Mouse (Mus musculus) frontal cortex, adult (tissue): ENCODE results near the gene Piezo1.

Source experiments
- ATAC-seq: cut with Nextera tagmentation; 2 replicates; pipeline ENCODE4 v1.9.2; 2017; ENCODE audit warnings: mild to moderate bottlenecking, moderate library complexity, mixed read lengths; ENCODE audit not compliant: low TSS enrichment

The Piezo1 gene

GRCm38 (mm10) chr8:122457171-122457570 is 94.0 kb downstream of the Piezo1 start:
- no peak for ATAC-seq

- ATAC-seq: no peak
These were observed 96.7 kb downstream of the Piezo1 start for GRCm38 (mm10) chr8:122454409-122454808.

- no peak for ATAC-seq
These were observed 99.0 kb downstream of the Piezo1 start for GRCm38 (mm10) chr8:122452154-122452553.

GRCm38 (mm10) chr8:122451161-122451703 is 99.9 kb downstream of the Piezo1 start:
- peak; percentile 66; the same call in 1 of the 2 replicates for ATAC-seq

- ATAC-seq: no peak
These were observed 105.9 kb downstream of the Piezo1 start for GRCm38 (mm10) chr8:122445203-122445602.

- peak; percentile 25 for ATAC-seq
These were observed 106.9 kb downstream of the Piezo1 start for GRCm38 (mm10) chr8:122444058-122444748.

GRCm38 (mm10) chr8:122443262-122444006 is 107.7 kb downstream of the Piezo1 start, which contains the start of gene Mvd:
Mvd (minus strand) TSS chr8:122443422.
- ATAC-seq: peak; percentile 94

- ATAC-seq: peak; percentile 3; the same call in 1 of the 2 replicates
These were observed 108.3 kb downstream of the Piezo1 start for GRCm38 (mm10) chr8:122442781-122443180.

GRCm38 (mm10) chr8:122442356-122442755 is 108.8 kb downstream of the Piezo1 start:
- ATAC-seq: no peak

GRCm38 (mm10) chr8:122441326-122441725 is 109.8 kb downstream of the Piezo1 start:
- no peak for ATAC-seq

GRCm38 (mm10) chr8:122439336-122439735 is 111.8 kb downstream of the Piezo1 start:
- no peak for ATAC-seq

- no peak for ATAC-seq
These were observed 113.3 kb downstream of the Piezo1 start for GRCm38 (mm10) chr8:122437708-122438331.

- no peak for ATAC-seq
These were observed 114.5 kb downstream of the Piezo1 start for GRCm38 (mm10) chr8:122436586-122437125.

GRCm38 (mm10) chr8:122436146-122436545 is 115.0 kb downstream of the Piezo1 start:
- no peak for ATAC-seq

- ATAC-seq: no peak
These were observed 115.8 kb downstream of the Piezo1 start for GRCm38 (mm10) chr8:122435375-122435774.

- no peak for ATAC-seq
These were observed 117.7 kb downstream of the Piezo1 start for GRCm38 (mm10) chr8:122433269-122433905.

- no peak for ATAC-seq
These were observed 118.5 kb downstream of the Piezo1 start, which contains the start of gene Cyba for GRCm38 (mm10) chr8:122432443-122433268. Cyba (minus strand) TSS chr8:122432930.
